Mouse (Mus musculus): ENCODE data around the gene Chn1.

The Chn1 gene

GRCm38 (mm10) chr2:73636387-73636786 is 138.8 kb downstream of the Chn1 start:
- DNase-seq (ENCODE audit: low read depth, low spot score) = no peak

- DNase-seq (ENCODE audit: low read depth, low spot score) = no peak
These were observed 143.3 kb downstream of the Chn1 start for GRCm38 (mm10) chr2:73631816-73632215.

DNA sequence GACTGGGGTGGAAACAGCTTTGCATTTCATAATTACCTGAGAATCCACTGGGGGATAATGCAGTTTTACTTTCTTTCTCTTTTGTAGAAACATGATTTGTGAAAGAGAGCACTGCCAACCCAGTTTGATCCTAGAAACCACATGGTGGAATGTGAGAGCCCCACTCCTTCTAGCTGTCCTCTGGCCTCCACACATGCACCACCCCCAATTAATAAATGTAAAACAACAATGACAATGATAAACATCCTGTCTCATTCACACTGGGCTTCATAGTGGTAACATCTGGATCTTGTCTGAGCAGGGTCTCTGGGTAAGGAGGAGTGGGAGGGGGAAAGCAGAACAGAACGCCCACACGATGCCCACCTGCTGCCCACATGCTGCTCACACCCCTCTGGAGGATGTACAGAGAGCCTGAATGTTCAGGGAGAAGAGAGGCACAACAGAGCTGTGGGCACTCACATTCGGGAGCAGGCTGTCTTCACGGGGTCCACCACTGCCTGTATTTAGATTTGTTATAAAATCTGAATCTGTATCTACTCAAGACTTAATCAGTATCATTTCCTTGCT is 156.6 kb downstream of the Chn1 start:
- no peak for DNase-seq (ENCODE audit: low read depth, low spot score)

DNA sequence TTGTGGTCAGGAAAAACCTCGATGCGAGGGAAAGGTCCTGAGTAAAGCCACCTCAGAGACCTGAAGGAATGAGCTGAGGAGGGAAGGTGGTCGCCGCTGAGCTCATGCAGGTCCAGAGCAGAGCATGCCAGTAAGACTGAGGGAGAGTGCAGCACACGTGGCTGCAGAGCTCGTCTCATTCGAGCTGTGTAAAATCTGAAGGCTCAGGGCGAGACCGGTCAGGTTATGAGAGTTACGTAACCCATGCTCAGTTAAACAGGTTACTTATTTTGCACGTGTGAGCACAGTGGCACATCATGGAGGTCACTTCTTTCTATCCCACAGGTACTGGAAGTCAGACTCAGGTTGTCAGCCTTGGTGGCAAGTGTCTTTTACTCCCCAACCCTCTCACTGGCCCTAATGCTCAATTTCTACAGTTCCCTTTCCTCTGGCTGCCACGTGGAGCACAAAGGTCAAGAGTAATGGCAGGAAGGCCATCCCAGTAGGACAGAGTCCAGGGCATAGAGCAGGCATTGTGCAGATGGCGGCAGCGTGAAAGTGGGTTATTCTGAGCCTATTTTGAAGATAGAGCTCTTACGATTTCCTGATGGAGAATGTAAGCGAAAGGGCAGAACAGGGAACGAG is 158.6 kb downstream of the Chn1 start:
- no peak for DNase-seq (ENCODE audit: low read depth, low spot score)

GRCm38 (mm10) chr2:73615456-73615855 is 159.7 kb downstream of the Chn1 start:
- DNase-seq (ENCODE audit: low read depth, low spot score) = no peak

DNA sequence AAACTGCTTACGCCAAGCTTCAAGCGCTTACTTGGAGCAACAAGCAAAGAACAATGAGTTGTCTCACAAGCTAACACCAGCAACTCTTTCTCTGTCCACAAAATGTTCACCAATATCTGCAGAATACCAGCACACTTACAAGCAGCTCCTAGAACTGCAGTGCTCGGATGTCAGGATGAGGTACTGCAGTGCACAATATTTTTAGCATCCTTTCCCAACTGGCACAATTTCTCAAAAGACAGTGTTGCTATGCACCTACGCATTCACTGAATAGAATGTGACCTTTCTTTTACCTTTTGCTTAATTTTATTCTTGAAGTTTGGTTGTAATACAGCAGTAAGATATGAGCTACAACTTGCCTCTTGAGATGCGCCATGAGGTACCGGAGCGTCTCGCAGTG is 160.8 kb downstream of the Chn1 start:
- DNase-seq (ENCODE audit: low read depth, low spot score) = no peak

DNA sequence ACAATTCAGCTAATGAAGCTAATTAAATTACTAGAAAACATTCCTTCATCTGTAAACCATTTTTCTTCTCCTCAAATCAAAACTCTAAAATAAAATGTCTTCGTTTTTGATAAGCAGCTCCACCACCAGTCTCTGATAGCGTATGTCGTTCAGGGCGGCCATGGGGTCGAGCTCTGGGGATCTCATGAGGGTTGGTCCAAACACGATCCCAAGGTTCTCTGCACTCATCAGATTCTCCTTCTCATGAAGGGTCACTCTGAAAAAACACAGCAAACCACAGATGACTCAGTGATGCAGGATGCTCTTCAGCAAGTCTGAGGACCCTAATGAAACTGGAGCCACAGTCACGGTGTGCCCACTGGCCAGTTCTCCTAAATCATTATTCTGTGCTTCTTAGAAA is 162.2 kb downstream of the Chn1 start:
- DNase-seq (ENCODE audit: low read depth, low spot score) = no peak

- DNase-seq (ENCODE audit: low read depth, low spot score) = no peak
These were observed 162.7 kb downstream of the Chn1 start for GRCm38 (mm10) chr2:73612367-73612914.

DNA sequence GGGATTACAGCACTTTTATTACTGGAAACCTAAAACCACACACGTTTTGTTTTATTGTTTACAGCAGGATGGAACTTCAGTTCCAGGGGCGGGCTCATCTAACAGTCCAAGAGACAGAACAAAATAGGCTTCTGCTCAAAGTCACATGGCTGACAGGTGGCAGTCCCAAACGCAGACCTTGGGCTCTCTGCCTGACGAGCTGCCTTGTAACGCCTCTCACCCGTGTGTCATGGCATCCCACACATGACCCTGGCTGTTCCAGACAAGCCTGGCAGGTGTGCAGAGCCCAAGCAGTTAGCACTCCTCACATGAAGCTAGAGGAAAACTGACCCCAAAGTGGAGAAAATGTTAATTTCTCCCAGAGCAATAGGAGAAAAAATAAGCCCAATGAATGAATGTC is 163.3 kb downstream of the Chn1 start:
- no peak for DNase-seq (ENCODE audit: low read depth, low spot score)

DNA sequence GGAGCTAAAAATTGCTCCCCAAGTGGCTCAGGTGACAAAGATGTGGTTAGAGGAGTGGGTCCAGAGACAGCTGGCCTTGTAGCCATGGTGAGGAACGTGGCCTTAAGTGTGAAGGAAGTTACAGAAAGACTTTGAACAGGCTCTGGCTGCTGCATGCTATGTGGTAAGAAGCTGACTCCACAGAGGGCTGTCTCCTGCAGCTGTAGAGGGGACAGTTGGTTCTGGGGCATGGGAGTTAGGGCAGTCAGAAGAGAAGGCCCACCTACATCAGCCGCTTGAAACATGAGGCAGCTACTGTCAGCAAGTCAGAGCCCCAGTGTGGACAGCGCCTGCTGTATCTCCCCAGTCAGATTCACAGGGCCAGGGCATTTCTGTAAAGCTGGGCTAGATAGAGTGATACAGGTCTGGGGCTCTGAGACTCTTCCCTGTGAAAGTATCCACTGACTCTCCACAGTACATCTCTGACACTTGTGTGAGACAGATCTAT is 165.4 kb downstream of the Chn1 start:
- no peak for DNase-seq (ENCODE audit: low read depth, low spot score)

DNA sequence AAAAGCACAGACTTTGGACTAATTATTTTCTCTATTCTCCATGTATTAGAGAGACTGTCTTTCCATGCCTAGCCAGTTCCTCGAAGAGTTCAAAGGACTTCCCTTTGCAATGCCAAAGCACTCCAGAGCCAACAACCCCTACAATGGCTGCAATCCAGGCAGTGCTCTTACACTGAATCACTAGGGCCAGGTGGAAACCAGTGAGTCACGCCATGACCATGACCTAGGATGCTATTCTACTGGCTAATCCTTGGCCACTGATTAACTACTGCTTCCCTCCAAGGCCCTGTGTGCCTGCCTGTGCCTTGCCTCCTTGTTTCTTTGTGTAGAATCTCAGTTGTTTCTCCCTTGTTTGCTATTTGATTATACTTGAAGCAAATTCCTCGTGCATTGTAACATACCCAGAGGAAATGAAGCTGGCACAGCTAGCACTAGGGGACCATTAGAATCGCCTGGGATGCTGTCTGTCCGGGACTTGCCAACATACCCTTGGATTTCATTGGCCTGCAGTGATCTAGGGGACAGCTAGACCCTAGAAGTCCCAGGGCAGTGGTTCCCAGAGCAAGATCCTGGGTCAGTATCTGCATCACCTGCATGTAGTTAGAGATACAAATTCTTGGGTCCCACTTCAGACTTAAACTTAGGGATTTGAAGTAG is 166.0 kb downstream of the Chn1 start:
- DNase-seq (ENCODE audit: low read depth, low spot score) = no peak

GRCm38 (mm10) chr2:73608391-73608790 is 166.8 kb downstream of the Chn1 start:
- no peak for DNase-seq (ENCODE audit: low read depth, low spot score)

GRCm38 (mm10) chr2:73607609-73608008 is 167.5 kb downstream of the Chn1 start:
- no peak for DNase-seq (ENCODE audit: low read depth, low spot score)

DNA sequence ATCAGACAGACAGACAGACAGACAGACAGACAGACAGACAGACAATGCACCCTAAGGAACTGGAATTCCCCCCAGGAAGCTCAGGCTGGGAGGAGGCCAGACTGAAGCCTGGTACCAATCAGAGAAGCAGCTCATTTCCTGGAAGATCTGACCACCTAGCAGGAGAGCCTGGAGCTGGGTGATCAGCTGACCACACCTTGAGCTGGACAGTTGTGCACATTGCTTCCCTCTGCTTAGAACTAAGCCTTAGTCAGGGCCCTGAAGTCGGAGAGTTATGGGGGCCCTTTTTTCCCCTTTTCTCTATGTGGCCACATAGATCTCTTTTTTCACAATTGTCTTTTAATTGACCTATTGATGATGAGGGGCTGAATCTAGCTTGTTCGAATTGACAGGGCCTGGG is 168.0 kb downstream of the Chn1 start:
- no peak for DNase-seq (ENCODE audit: low read depth, low spot score)

GRCm38 (mm10) chr2:73606616-73607015 is 168.5 kb downstream of the Chn1 start:
- DNase-seq (ENCODE audit: low read depth, low spot score) = no peak

- peak; percentile 17 for DNase-seq (ENCODE audit: low read depth, low spot score)
These were observed 170.1 kb downstream of the Chn1 start for GRCm38 (mm10) chr2:73605077-73605476.

- DNase-seq (ENCODE audit: low read depth, low spot score) = no peak
These were observed 170.6 kb downstream of the Chn1 start for GRCm38 (mm10) chr2:73604579-73604978.

DNA sequence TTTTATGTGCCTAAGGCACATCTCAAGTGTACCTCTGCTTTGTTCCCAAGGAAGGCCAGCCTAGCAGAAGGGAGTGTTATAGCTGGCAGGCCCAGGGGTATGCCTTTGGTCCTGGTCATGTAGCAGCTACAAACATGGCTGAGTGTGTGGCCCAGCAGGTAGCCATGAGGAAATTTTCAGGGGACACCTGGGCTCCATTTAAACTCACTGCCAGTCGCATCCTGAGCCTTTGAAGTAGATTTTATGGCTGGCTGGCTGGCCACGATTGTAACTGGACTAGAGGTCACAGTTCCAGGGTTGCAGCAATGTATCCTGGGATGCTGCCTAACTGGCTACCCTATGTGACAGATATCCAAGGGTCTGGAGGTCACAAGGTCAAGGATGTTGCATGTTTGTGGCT is 174.5 kb downstream of the Chn1 start:
- DNase-seq (ENCODE audit: low read depth, low spot score) = no peak

DNA sequence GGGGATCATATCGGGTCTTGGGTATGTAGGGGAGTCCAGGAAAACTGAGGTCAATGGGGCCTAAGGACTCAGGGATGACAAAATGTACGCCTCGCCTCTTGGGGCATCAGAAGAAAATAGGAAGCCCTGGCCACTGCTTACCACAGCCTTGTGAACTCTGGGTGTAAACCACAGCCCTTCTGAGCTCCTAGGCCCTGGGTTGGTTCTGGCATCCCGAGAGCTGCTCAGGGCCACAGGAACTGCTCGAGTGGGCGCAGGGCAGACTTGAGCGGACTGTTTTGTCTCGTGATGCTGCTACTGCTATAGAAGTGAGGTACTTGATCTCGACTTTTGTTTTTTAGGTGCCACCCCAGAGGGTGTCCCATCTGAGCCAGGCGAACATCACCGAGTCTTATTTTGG is 177.4 kb downstream of the Chn1 start:
- DNase-seq (ENCODE audit: low read depth, low spot score) = no peak

DNA sequence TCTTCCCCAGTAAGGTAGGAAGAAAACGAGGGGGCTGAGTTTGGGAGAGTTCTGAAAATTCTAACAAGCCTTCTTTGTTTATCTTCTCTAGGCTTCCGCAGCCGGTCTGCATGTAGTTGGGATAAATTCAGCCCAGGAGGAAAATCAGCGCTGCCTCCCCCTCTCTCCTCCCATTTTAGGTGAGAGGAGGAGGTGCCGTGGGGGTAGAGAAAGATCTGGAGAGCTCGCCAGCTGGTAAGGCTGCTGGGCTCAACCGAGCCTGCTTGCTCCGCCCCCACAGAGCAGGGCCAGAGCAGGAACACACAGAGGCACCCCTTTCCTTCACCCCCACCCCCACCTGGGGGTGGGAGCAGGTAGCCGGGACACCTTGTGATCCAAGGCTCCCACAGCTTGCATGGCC is 178.4 kb downstream of the Chn1 start:
- no peak for DNase-seq (ENCODE audit: low read depth, low spot score)

- no peak for DNase-seq (ENCODE audit: low read depth, low spot score)
These were observed 178.8 kb downstream of the Chn1 start for GRCm38 (mm10) chr2:73596326-73596725.

GRCm38 (mm10) chr2:73593101-73593439 is 182.1 kb downstream of the Chn1 start:
- DNase-seq (ENCODE audit: low read depth, low spot score) = no peak

All from retina, postnatal 7 days (tissue).